Mouse (Mus musculus): ENCODE measurements at regions not wholly inside any gene's neighbourhood (a gene's known extent, or its start where the extent isn't known, plus 50 kb on each side); places are given as distances from the start of the nearest gene placed in this dataset.
"Not testable (repeated sequence)": the region's sequence is repeated elsewhere in the genome, so short reads cannot be mapped to it uniquely, and the experiment has no call there.

DNA sequence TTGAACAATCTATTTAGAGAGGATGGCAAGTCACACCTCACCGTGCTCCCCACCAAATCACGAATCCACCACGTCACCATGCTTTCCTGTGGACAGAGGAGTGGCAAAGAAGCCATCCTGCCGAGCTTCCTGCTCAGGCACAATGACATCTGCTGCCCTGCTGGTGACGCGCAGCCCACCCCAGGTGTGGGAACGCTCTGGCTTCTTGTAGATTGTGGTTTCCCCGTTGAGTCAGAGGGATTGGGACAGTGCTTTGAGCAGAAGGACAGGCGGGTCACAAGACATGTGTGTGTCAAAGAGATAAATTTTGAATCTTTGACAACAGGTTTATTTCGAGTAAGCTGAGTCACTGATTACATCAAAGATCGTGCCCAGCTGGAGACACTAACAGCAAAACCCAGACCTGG lies 169.2 kb downstream of the Bcl2l11 start:
- no peak for ATAC-seq (ENCODE audit: low FRiP score)
- Histone ChIP-seq H3K4me3 (replicated peaks) (no peak overlapping the region), H3K4me2 (no peak overlapping the region), H3K9ac (no peak overlapping the region), H3K9me3 (no peaks in the 10 kb centered on the region), H3K4me1 (no peaks in the 10 kb centered on the region), H3K27me3 (peaks cover 3% of the 10 kb centered on the region; the same call in 1 of the 2 replicates), H3K27ac (no peak overlapping the region), H3K36me3 (replicated peaks) (no peaks in the 10 kb centered on the region)
- 85% methylated on average over 11 of the region's 11 CpGs for WGBS

DNA sequence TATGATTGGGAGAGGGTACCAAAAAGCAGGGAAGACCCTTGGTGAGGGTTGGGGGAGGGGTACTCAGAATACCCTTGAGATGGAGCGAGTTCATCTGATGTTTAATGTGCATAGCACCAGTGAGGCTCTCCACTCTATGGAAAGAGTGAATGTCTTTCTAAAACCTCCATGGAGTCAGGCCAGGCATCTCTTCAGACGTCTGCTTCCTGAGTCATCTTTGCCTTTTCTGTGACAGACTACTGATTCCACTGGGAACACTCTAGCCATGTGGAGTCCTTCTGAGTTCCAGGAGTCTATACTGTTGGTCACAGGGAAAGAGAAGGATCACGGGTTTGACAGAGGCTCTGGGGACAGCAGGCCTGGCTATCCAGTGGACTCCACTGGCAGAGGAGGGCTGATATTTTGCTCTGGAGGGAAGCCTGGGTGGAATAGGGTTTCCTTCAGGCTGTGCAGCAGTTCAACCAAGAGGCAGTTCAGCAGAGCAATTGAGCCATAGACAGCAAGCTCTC lies 169.9 kb downstream of the Bcl2l11 start:
- H3K4me2 ChIP-seq: no peak overlapping the region
- 80% methylated on average over 3 of the region's 3 CpGs for WGBS
- no peak overlapping the region for H3K4me3 ChIP-seq (replicated peaks)
- H3K9me3 ChIP-seq: no peaks in the 10 kb centered on the region
- H3K9ac ChIP-seq: no peak overlapping the region
- no peaks in the 10 kb centered on the region for H3K4me1 ChIP-seq
- no peak for ATAC-seq (ENCODE audit: low FRiP score)
- no peaks in the 10 kb centered on the region for H3K36me3 ChIP-seq (replicated peaks)
- H3K27me3 ChIP-seq: peaks cover 7% of the 10 kb centered on the region; the same call in 1 of the 2 replicates
- H3K27ac ChIP-seq: no peak overlapping the region

DNA sequence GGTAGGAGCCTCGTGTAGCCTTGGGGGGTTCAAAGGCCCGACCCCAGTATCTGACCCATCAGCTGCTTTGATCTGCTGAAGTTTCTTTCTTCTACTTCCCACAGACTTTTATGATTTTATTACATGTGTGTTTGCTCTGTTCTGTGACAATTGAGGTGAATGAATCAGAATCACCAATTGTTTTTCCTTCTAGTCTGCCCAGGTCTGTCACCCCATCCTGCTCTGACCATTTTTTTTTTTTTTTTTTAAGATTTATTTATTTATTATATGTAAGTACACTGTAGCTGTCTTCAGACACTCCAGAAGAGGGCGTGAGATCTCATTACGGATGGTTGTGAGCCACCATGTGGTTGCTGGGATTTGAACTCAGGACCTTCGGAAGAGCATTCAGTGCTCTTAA lies 170.6 kb downstream of the Bcl2l11 start:
- H3K4me2 ChIP-seq; H3K9ac ChIP-seq; H3K27ac ChIP-seq; H3K4me3 ChIP-seq (replicated peaks); ATAC-seq (ENCODE audit: low FRiP score); H3K4me1 ChIP-seq; H3K36me3 ChIP-seq (replicated peaks); H3K9me3 ChIP-seq: not testable (repeated sequence)
- WGBS: 87% methylated on average over 5 of the region's 5 CpGs
- peaks cover 12% of the 10 kb centered on the region for H3K27me3 ChIP-seq

DNA sequence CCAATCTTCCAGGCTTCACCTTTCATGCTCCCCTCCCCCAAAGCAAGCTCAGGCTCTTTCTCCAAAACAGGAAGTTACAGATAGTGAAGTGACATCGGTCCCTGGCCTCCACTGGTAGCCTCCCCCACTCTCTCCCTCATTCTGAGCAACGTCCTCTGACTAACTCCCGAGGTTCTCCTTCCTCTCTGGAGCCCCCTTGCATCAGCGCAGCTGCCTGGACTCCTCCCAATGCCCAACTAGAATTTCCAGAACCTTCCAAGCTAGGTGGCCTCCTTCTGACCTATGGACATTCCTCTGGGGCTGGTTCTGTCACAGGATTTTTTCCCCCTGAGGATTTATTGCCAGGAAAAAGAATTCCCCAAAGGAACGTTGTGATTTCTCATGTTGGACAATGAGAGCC lies 171.1 kb downstream of the Bcl2l11 start:
- no peak overlapping the region for H3K4me2 ChIP-seq

DNA sequence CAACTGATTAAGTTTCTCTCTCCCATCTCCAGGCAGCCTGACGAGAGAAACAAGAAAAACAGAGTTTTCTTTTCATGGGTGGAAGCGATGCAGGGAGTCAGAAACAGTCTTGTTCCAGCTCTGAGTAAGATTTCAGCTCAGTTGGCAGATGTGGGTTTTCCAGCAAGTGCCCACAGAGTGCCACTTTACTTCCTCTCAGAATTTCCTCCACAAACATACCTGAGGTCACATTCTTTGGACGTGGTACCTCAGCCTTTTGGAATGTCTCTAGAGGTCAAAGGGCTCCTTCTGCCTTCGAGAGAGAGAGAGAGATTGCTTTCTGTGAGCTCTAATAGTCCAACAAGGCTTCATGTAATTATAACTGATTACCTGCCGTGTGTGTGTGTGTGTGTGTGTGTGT lies 172.0 kb downstream of the Bcl2l11 start:
- ATAC-seq (ENCODE audit: low FRiP score): no peak
- no peaks in the 10 kb centered on the region for H3K9me3 ChIP-seq
- H3K9ac ChIP-seq: no peak overlapping the region
- H3K4me3 ChIP-seq (replicated peaks): no peak overlapping the region
- no peaks in the 10 kb centered on the region for H3K4me1 ChIP-seq
- H3K27ac ChIP-seq: no peak overlapping the region
- WGBS: 71% methylated on average over 5 of the region's 5 CpGs
- no peak overlapping the region for H3K4me2 ChIP-seq
- peaks cover 26% of the 10 kb centered on the region for H3K27me3 ChIP-seq
- no peaks in the 10 kb centered on the region for H3K36me3 ChIP-seq (replicated peaks)

More for the DNA sequence above, 171.1 kb downstream of the Bcl2l11 start:
- no peak for ATAC-seq (ENCODE audit: low FRiP score)
- H3K4me3 ChIP-seq (replicated peaks): no peak overlapping the region
- H3K36me3 ChIP-seq (replicated peaks): no peaks in the 10 kb centered on the region
- H3K27me3 ChIP-seq: peaks cover 16% of the 10 kb centered on the region
- no peaks in the 10 kb centered on the region for H3K4me1 ChIP-seq
- H3K27ac ChIP-seq: no peak overlapping the region
- H3K9me3 ChIP-seq: no peaks in the 10 kb centered on the region
- WGBS: 72% methylated on average over 5 of the region's 5 CpGs
- H3K9ac ChIP-seq: no peak overlapping the region

DNA sequence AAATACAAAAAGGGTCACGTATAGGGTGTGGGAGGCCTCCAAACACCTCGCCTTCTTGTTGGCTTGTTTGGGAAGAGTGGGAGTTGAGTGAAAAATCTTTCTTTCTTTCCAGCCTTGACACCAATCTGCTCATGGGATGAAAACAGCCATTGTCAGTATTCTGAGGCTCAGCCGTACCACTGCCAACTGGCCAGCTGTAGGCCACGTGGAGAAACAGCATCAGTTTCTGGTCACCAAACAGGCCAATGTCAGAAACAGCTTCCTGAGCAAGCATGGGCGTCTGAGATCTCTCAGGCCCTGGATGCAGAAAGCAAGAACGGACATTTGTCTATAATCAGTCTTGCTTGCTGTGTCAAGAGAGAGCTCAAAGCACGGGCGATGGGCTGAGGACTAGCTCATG lies 173.2 kb downstream of the Bcl2l11 start:
- 89% methylated on average over 8 of the region's 8 CpGs for WGBS
- no peaks in the 10 kb centered on the region for H3K9me3 ChIP-seq
- no peaks in the 10 kb centered on the region for H3K36me3 ChIP-seq (replicated peaks)
- ATAC-seq (ENCODE audit: low FRiP score): no peak
- H3K27ac ChIP-seq: no peak overlapping the region
- no peak overlapping the region for H3K9ac ChIP-seq
- H3K4me1 ChIP-seq: peaks cover 1% of the 10 kb centered on the region
- no peak overlapping the region for H3K4me2 ChIP-seq
- H3K4me3 ChIP-seq (replicated peaks): no peak overlapping the region
- H3K27me3 ChIP-seq: peaks cover 31% of the 10 kb centered on the region

DNA sequence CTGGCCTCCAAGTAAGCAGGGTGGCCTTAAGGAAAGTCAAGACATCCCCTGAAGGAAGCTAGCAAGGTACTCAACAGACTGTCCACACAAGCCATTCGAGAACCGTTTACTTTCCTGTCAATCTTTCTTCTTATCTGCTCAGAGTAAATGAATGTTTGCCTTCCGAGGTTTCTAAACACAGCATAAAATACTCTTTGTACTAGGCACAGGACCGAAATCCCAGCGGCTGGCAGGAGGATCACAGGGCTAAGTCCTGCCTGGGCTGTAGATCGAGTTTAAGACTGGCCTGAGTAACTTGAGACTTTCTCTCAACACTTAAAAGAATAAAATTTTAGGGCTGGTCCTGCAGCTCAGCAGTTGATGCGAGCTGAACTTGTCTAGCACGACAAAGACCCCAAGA lies 175.9 kb downstream of the Bcl2l11 start:
- WGBS: 42% methylated on average over 8 of the region's 8 CpGs
- peaks cover 47% of the 10 kb centered on the region for H3K27me3 ChIP-seq
- no peak overlapping the region for H3K4me2 ChIP-seq

DNA sequence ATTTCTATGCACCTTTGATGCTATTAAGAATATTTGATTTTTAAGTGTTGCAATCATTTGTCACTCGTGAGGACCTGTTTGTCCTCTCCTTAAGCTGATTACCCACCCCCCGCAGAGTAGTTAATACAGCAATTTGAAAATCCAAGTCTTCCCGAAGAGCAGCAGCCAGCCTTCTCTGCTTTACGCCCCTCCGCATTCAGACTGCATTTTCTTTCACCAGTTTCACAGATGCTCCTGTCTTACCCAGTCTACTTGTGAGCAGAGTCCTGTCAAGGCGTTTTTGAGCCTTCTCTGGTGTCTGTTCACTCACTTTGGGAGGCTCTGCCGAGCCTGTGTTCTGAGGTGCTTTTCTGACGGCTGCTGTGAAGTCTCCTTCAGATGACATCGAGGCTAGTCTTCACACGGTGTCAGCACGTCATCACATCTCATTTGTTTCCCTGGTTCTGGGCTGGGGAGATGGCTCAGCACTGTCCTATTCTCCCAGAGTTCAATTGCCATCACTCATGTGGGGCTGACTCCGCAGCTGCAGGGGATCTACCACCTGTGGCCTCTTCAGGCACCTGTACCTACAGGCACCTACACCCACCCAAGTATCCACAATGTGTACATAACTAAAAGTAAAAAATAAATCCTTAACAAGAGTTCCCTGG lies 178.3 kb downstream of the Bcl2l11 start:
- Histone ChIP-seq H3K36me3 (replicated peaks) (no peaks in the 10 kb centered on the region), H3K9me3 (no peaks in the 10 kb centered on the region), H3K9ac (no peak overlapping the region), H3K4me2 (peak overlapping the region; percentile 17; the same call in 1 of the 2 replicates), H3K27ac (no peak overlapping the region), H3K27me3 (peaks cover 60% of the 10 kb centered on the region), H3K4me3 (replicated peaks) (no peak overlapping the region), H3K4me1 (peaks cover 9% of the 10 kb centered on the region)
- WGBS: 5% methylated on average over 12 of the region's 12 CpGs
- ATAC-seq (ENCODE audit: low FRiP score): peak; percentile 55; the same call in 1 of the 2 replicates

More for the DNA sequence above, 175.9 kb downstream of the Bcl2l11 start:
- H3K4me3 ChIP-seq (replicated peaks): no peak overlapping the region
- H3K9ac ChIP-seq: no peak overlapping the region
- no peaks in the 10 kb centered on the region for H3K36me3 ChIP-seq (replicated peaks)
- peaks cover 9% of the 10 kb centered on the region for H3K4me1 ChIP-seq
- H3K27ac ChIP-seq: no peak overlapping the region
- ATAC-seq (ENCODE audit: low FRiP score): no peak
- no peaks in the 10 kb centered on the region for H3K9me3 ChIP-seq

DNA sequence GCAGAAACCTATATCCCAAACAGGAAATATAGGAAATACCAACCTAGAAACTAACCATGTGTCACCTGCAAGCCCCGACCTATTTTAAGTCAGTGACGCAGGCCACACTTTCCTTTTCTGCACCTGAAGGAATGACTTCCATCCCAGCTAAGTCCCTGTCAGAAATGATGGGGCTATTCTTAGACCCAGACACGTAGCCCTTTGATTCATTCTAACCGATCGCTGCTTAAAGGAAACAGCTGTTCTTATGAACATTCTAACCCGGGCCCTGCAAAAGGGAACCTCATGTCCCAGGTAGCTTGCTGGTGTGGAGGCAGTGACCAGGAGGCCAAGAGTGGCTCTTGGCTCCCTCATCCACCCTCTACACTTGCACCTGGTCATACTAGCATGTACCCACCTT lies 180.9 kb downstream of the Bcl2l11 start:
- no peaks in the 10 kb centered on the region for H3K9me3 ChIP-seq
- H3K4me3 ChIP-seq (replicated peaks): no peak overlapping the region
- H3K4me1 ChIP-seq: peaks cover 11% of the 10 kb centered on the region
- H3K4me2 ChIP-seq: no peak overlapping the region
- H3K27me3 ChIP-seq: peaks cover 60% of the 10 kb centered on the region
- 82% methylated on average over 6 of the region's 6 CpGs for WGBS
- no peaks in the 10 kb centered on the region for H3K36me3 ChIP-seq (replicated peaks)
- ATAC-seq (ENCODE audit: low FRiP score): no peak
- H3K9ac ChIP-seq: no peak overlapping the region
- H3K27ac ChIP-seq: no peak overlapping the region

DNA sequence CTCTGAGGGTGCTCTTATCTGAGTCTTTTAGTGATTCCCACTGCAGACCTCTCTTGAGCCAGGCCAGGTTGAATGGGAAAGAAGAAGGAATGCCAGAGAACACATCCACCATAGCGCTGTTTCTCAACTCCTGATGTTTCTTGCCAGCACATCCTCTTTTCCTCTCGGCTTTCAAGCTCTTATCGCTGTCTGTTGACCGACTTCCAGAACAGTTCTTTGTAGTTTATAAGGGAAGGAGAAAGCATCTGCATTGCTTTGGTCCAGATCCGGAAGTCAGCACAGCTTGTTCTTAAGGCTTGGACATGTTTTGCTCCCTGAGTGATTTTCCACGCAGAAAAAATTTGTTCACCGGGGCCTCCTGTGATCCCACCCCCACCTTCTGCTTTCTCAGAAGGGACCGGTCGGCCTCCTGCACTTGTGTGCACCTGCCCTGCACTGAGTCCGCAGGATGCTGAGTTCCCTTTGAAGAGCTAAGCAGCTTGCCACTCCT lies 183.7 kb downstream of the Bcl2l11 start:
- H3K27ac ChIP-seq: no peak overlapping the region
- peaks cover 59% of the 10 kb centered on the region for H3K27me3 ChIP-seq
- ATAC-seq (ENCODE audit: low FRiP score): no peak
- peaks cover 23% of the 10 kb centered on the region for H3K4me1 ChIP-seq
- WGBS: 30% methylated on average over 10 of the region's 10 CpGs
- no peaks in the 10 kb centered on the region for H3K9me3 ChIP-seq
- H3K4me3 ChIP-seq (replicated peaks): no peak overlapping the region
- no peaks in the 10 kb centered on the region for H3K36me3 ChIP-seq (replicated peaks)
- no peak overlapping the region for H3K4me2 ChIP-seq
- no peak overlapping the region for H3K9ac ChIP-seq

DNA sequence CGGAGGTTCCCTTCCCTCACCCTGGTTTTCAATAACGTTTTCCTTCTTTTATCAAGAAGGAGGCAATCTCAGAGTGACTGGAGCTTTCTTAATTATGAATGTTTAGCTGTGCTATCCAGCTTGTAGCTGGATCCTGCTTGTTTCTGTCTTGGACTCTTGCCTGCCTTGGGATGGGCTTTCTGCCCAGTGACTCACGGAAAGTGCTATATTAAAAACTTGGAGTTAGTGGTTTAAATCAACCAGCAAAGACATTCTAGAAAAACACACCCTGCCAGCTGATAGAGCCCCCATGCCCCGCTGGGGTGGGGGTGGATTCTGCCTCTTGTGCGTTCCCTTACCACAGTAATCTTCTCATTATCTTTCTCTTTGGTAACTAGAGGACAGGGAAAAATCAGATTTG lies 184.2 kb downstream of the Bcl2l11 start:
- 30% methylated on average over 5 of the region's 5 CpGs for WGBS
- no peak for ATAC-seq (ENCODE audit: low FRiP score)
- H3K36me3 ChIP-seq (replicated peaks): no peaks in the 10 kb centered on the region
- no peak overlapping the region for H3K27ac ChIP-seq
- H3K4me3 ChIP-seq (replicated peaks): no peak overlapping the region
- no peak overlapping the region for H3K4me2 ChIP-seq
- peaks cover 55% of the 10 kb centered on the region for H3K27me3 ChIP-seq
- no peaks in the 10 kb centered on the region for H3K9me3 ChIP-seq
- H3K4me1 ChIP-seq: peaks cover 20% of the 10 kb centered on the region
- no peak overlapping the region for H3K9ac ChIP-seq

DNA sequence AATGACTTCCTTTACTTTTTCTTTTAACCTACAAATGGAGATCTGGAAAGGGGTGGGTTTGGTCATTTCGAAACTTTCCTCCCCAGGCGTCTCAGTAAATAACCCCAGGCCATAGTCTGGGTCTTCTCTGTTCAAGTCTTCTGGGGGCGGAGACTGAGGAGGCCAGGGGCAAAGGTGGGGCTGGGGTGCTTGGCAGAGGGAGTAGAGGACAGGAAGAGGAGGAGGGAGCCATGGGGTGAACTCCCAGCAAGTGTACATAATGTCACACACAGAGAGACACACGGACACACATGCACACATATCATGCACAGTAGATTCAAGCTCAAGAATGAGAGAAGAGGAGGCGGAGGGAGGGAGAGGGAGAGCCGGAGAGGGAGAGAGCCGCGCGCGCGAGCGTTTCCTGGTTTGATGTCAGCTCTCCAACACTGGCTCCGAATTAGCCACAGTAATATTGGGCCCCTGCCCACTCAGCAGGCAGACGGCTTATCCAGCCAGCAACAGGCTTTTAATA lies 186.3 kb downstream of the Bcl2l11 start:
- peaks cover 20% of the 10 kb centered on the region for H3K4me1 ChIP-seq
- H3K4me2 ChIP-seq: peak overlapping the region; percentile 43
- H3K4me3 ChIP-seq (replicated peaks): peak overlapping the region; percentile 17
- H3K36me3 ChIP-seq (replicated peaks): no peaks in the 10 kb centered on the region
- WGBS: 2% methylated on average over 14 of the region's 14 CpGs
- no peaks in the 10 kb centered on the region for H3K9me3 ChIP-seq
- peak; percentile 53; the same call in 1 of the 2 replicates for ATAC-seq (ENCODE audit: low FRiP score)
- H3K9ac ChIP-seq: peak overlapping the region; percentile 36; the same call in 1 of the 2 replicates
- H3K27me3 ChIP-seq: peaks cover 40% of the 10 kb centered on the region
- no peak overlapping the region for H3K27ac ChIP-seq

Data from forebrain, embryonic 12.5 days (tissue).